Mouse (Mus musculus) cerebellum, postnatal 25 days (tissue): ENCODE data around the gene Dscaml1.

Source experiments
- DNase-seq, 2 experiments: peaks; one replicate each; pipeline ENCODE4 v3.0.0; 2021; ENCODE audit warnings: mixed read lengths in 2 of 2

Dscaml1 gene

GRCm38 (mm10) chr9:45787547-45787946, 361.1 kb downstream of the Dscaml1 start:
- peak in 1 of 2 experiments; percentile 58 for DNase-seq

- DNase-seq = no peak
Measured at GRCm38 (mm10) chr9:45788405-45788804, 362.0 kb downstream of the Dscaml1 start.

- DNase-seq = no peak
Measured at GRCm38 (mm10) chr9:45791456-45792142, 365.2 kb downstream of the Dscaml1 start.

- peak; percentile 52 to 54 for DNase-seq
Measured at GRCm38 (mm10) chr9:45792235-45792634, 365.8 kb downstream of the Dscaml1 start.

- DNase-seq = no peak
Measured at GRCm38 (mm10) chr9:45793697-45794096, 367.3 kb downstream of the Dscaml1 start.

- DNase-seq = no peak
Measured at GRCm38 (mm10) chr9:45795722-45796121, 369.3 kb downstream of the Dscaml1 start.

- no peak for DNase-seq
Measured at GRCm38 (mm10) chr9:45797271-45797670, 370.8 kb downstream of the Dscaml1 start.

GRCm38 (mm10) chr9:45798467-45799164, 372.2 kb downstream of the Dscaml1 start:
- peak; percentile 59 to 66 for DNase-seq

- DNase-seq = no peak
Measured at GRCm38 (mm10) chr9:45799402-45799801, 373.0 kb downstream of the Dscaml1 start.
